ENCODE assay signal across 9 mouse cellular contexts in genomic region chr10:26772624-26773540, GRCm38 (mm10). TPM values are rescaled to one million over a fixed set of nuclear protein-coding genes. Genes with fewer than 3 reads are reported as not detected.
DNase-seq lines count a peak whose midpoint lies in the region; ATAC-seq and TF ChIP-seq lines count a peak whose summit lies in the region.
"Had no signal": no experiment of that assay in that cellular context is flagged by ENCODE, and none has a peak within 500 bp of the region (broad histone marks: within the 10 kb centered on the region; RNA-seq: fewer than 3 reads in every experiment).

No protein-coding gene starts in this region.

- no peak for TF ChIP-seq POLR2A in spleen, adult 2 months (IDR thresholded peaks at IDR 0.05; ENCODE audit: low read depth, low read length)

- ATAC-seq in neural tube, embryonic 11.5 days (ENCODE audit: insufficient read depth, low FRiP score, low TSS enrichment), result peak; percentile 60
- ATAC-seq in embryonic facial prominence, embryonic 11.5 days (replicated peaks; ENCODE audit: insufficient number of reproducible peaks, low FRiP score, low TSS enrichment, low read depth), result peak; percentile 65
- ATAC-seq in limb, embryonic 11.5 days (ENCODE audit: insufficient number of reproducible peaks, low FRiP score, low TSS enrichment, low read depth), result peak; percentile 49
- ATAC-seq in midbrain, embryonic 12.5 days (ENCODE audit: low FRiP score, low read depth), result peak; percentile 76

- H3K4me2 ChIP-seq in neural tube, embryonic 11.5 days (ENCODE audit: low read depth), result peak overlapping the region; percentile 85
- peak overlapping the region; percentile 81 for H3K4me2 ChIP-seq in embryonic facial prominence, embryonic 11.5 days (ENCODE audit: low read depth, low read length)
- H3K4me2 ChIP-seq in limb, embryonic 11.5 days (ENCODE audit: low read depth, severe bottlenecking), result peak overlapping the region; percentile 88
- H3K4me2 ChIP-seq in midbrain, embryonic 12.5 days (replicated peaks), result peak overlapping the region; percentile 84

- H3K27me3 ChIP-seq in neural tube, embryonic 11.5 days (ENCODE audit: control insufficient read depth, insufficient read depth, low read length), result no peaks in the 10 kb centered on the region
- H3K27me3 ChIP-seq in embryonic facial prominence, embryonic 11.5 days (ENCODE audit: control insufficient read depth, insufficient read depth, low read length), result no peaks in the 10 kb centered on the region
- no peaks in the 10 kb centered on the region for H3K27me3 ChIP-seq in limb, embryonic 11.5 days (ENCODE audit: control insufficient read depth, insufficient read depth, low read length)
- 0 out of 2 replicates have a peak, but pooled peaks cover 6% of the 10 kb centered on the region for H3K27me3 ChIP-seq in midbrain, embryonic 12.5 days
- no peaks in the 10 kb centered on the region for H3K27me3 ChIP-seq in spleen, adult 2 months (ENCODE audit: control insufficient read depth, insufficient read depth, low read length)

- peak overlapping the region; percentile 53 for H3K4me3 ChIP-seq in neural tube, embryonic 11.5 days (ENCODE audit: low read depth, low read length)
- peak overlapping the region; percentile 48 for H3K4me3 ChIP-seq in embryonic facial prominence, embryonic 11.5 days (ENCODE audit: low read depth, low read length)
- H3K4me3 ChIP-seq in limb, embryonic 11.5 days (ENCODE audit: low read depth, low read length), result peak overlapping the region; percentile 52
- peak overlapping the region; percentile 55 for H3K4me3 ChIP-seq in midbrain, embryonic 12.5 days
- peak overlapping the region; percentile 70 for H3K4me3 ChIP-seq in spleen, adult 2 months (ENCODE audit: extremely low read depth, insufficient read depth, insufficient read length)

- 2% methylated on average over 22 of the region's 22 CpGs for WGBS in neural tube, embryonic 11.5 days
- WGBS in embryonic facial prominence, embryonic 11.5 days, result 4% methylated on average over 22 of the region's 22 CpGs
- 6% methylated on average over 22 of the region's 22 CpGs for WGBS in limb, embryonic 11.5 days
- WGBS in midbrain, embryonic 12.5 days, result 2% methylated on average over 21 of the region's 22 CpGs
- WGBS in spleen, adult 2 months, result under 1% methylated on average over 22 of the region's 22 CpGs

- H3K36me3 ChIP-seq in neural tube, embryonic 11.5 days (ENCODE audit: control insufficient read depth, insufficient read depth, low read length), result no peaks in the 10 kb centered on the region
- no peaks in the 10 kb centered on the region for H3K36me3 ChIP-seq in embryonic facial prominence, embryonic 11.5 days (replicated peaks; ENCODE audit: control insufficient read depth, insufficient read depth, low read depth, low read length)
- H3K36me3 ChIP-seq in limb, embryonic 11.5 days (ENCODE audit: control insufficient read depth, insufficient read depth, low read length), result no peaks in the 10 kb centered on the region
- no peaks in the 10 kb centered on the region for H3K36me3 ChIP-seq in midbrain, embryonic 12.5 days
- H3K36me3 ChIP-seq in spleen, adult 2 months (ENCODE audit: control insufficient read depth, insufficient read depth, low read length), result no peaks in the 10 kb centered on the region
- H3K36me3 ChIP-seq: G1E had no signal

- no peak overlapping the region for H3K27ac ChIP-seq in neural tube, embryonic 11.5 days (ENCODE audit: low read depth, low read length)
- H3K27ac ChIP-seq in embryonic facial prominence, embryonic 11.5 days (replicated peaks; ENCODE audit: low read depth, low read length), result no peak overlapping the region
- peak overlapping the region; percentile 75 for H3K27ac ChIP-seq in limb, embryonic 11.5 days (replicated peaks; ENCODE audit: low read depth, low read length)
- H3K27ac ChIP-seq in midbrain, embryonic 12.5 days (replicated peaks), result peak overlapping the region; percentile 87
- H3K27ac ChIP-seq in spleen, adult 2 months (ENCODE audit: insufficient read depth, low read length), result peak overlapping the region; percentile 61

- peak; percentile 46 for DNase-seq in neural tube, embryonic 11.5 days (ENCODE audit: low spot score)
- DNase-seq in neural tube, embryonic 10.5 days (ENCODE audit: extremely low spot score, low spot score), result no peak
- peak; percentile 43 for DNase-seq in embryonic facial prominence, embryonic 11.5 days (ENCODE audit: low spot score)
- DNase-seq in heart, adult 11 months, result peak; percentile 98
- peak; percentile 94 for DNase-seq in kidney, adult 11 months
- no peak for DNase-seq in limb, embryonic 11.5 days (ENCODE audit: low spot score)
- DNase-seq in spleen, adult 2 months (ENCODE audit: low read depth in 1 of 2, low spot score in 2 of 2), result peak in 1 of 2 experiments; percentile 20

- H3K4me1 ChIP-seq in neural tube, embryonic 11.5 days (ENCODE audit: control insufficient read depth, insufficient read depth, low read length), result no peaks in the 10 kb centered on the region
- H3K4me1 ChIP-seq in embryonic facial prominence, embryonic 11.5 days (ENCODE audit: control insufficient read depth, insufficient read depth, low read length), result no peaks in the 10 kb centered on the region
- H3K4me1 ChIP-seq in limb, embryonic 11.5 days (ENCODE audit: control insufficient read depth, insufficient read depth, low read length), result peaks cover 2% of the 10 kb centered on the region; the same call in 1 of the 2 replicates
- H3K4me1 ChIP-seq in midbrain, embryonic 12.5 days, result peaks cover 18% of the 10 kb centered on the region
- H3K4me1 ChIP-seq in spleen, adult 2 months (ENCODE audit: control insufficient read depth, insufficient read depth, insufficient read length), result peaks cover 7% of the 10 kb centered on the region; the same call in 1 of the 2 replicates

- H3K9me3 ChIP-seq in neural tube, embryonic 11.5 days (ENCODE audit: control insufficient read depth, low read length), result no peaks in the 10 kb centered on the region
- H3K9me3 ChIP-seq in embryonic facial prominence, embryonic 11.5 days (replicated peaks; ENCODE audit: control insufficient read depth, low read length), result no peaks in the 10 kb centered on the region
- H3K9me3 ChIP-seq in limb, embryonic 11.5 days (ENCODE audit: control insufficient read depth, low read length), result no peaks in the 10 kb centered on the region
- H3K9me3 ChIP-seq in midbrain, embryonic 12.5 days, result no peaks in the 10 kb centered on the region

- H3K9ac ChIP-seq in neural tube, embryonic 11.5 days (ENCODE audit: low read length), result peak overlapping the region; percentile 31
- H3K9ac ChIP-seq in embryonic facial prominence, embryonic 11.5 days (replicated peaks; ENCODE audit: low read length), result peak overlapping the region; percentile 10
- H3K9ac ChIP-seq in limb, embryonic 11.5 days (ENCODE audit: low read length), result peak overlapping the region; percentile 63
- H3K9ac ChIP-seq in midbrain, embryonic 12.5 days (replicated peaks), result peak overlapping the region; percentile 48

- no peak for TF ChIP-seq CTCF in spleen, adult 2 months (IDR thresholded peaks at IDR 0.05; ENCODE audit: extremely low read depth, insufficient read depth, insufficient read length, insufficient replicate concordance)

RNA-seq across cellular contexts. Expression of gene Arhgap18, which starts 19.7 kb away (rescaled TPM):
- 11.0 and 11.2 TPM in 2 replicates for polyA plus RNA-seq in neural tube, embryonic 11.5 days (2014; fragmentation: Nextera tagmentation; extraction: Ambion mirVana)
- polyA plus RNA-seq in embryonic facial prominence, embryonic 11.5 days (2014; fragmentation: Nextera tagmentation; extraction: Ambion mirVana), result 17.3 and 25.4 TPM in 2 replicates
- polyA plus RNA-seq in limb, embryonic 11.5 days (2014; fragmentation: Nextera tagmentation; extraction: Ambion mirVana), result 19.6 and 20.8 TPM in 2 replicates
- polyA plus RNA-seq in midbrain, embryonic 12.5 days (2016; fragmentation: Nextera tagmentation; extraction: Ambion mirVana), result 17.8 and 18.2 TPM in 2 replicates
- 1.1 and 1.3 TPM in 2 replicates for polyA plus RNA-seq in spleen, adult 2 months (2012; rRNA removed)

Comparison
In these comparisons a context has a peak if more than half of its experiments do, and no peak if none do; other contexts are left out.
1. DNase-seq: peak in neural tube, embryonic 11.5 days (single experiment), embryonic facial prominence, embryonic 11.5 days (single experiment), heart, adult 11 months (single experiment) and kidney, adult 11 months (single experiment); none in neural tube, embryonic 10.5 days (single experiment) and limb, embryonic 11.5 days (single experiment).
2. H3K27ac ChIP-seq: peak in limb, embryonic 11.5 days (single experiment), midbrain, embryonic 12.5 days (single experiment) and spleen, adult 2 months (single experiment); none in neural tube, embryonic 11.5 days (single experiment) and embryonic facial prominence, embryonic 11.5 days (single experiment).
3. H3K9ac ChIP-seq: peak in every context shown above with its lines; median percentile 63 in limb, embryonic 11.5 days; 48 in midbrain, embryonic 12.5 days; 31 in neural tube, embryonic 11.5 days; 10 in embryonic facial prominence, embryonic 11.5 days.
4. Peak in every context shown above with its lines, with median percentiles within 50 percentile points of each other: ATAC-seq, H3K4me2 ChIP-seq and H3K4me3 ChIP-seq.